Mouse (Mus musculus): Measurements from ENCODE around the gene Gm20696.

Gm20696 gene

GRCm38 (mm10) chr6:99301923-99302322 is 364.7 kb downstream of the Gm20696 start:
- no peak for DNase-seq (ENCODE audit: low read depth in 1 of 2, low spot score in 2 of 2)

- DNase-seq (ENCODE audit: low read depth in 1 of 2, low spot score in 2 of 2), result peak in 1 of 2 experiments; percentile 9
Measured at GRCm38 (mm10) chr6:99300235-99300634, 366.4 kb downstream of the Gm20696 start.

GRCm38 (mm10) chr6:99299196-99299595 is 367.4 kb downstream of the Gm20696 start:
- no peak for DNase-seq (ENCODE audit: low read depth in 1 of 2, low spot score in 2 of 2)

- DNase-seq (ENCODE audit: low read depth in 1 of 2, low spot score in 2 of 2), result no peak
Measured at GRCm38 (mm10) chr6:99297535-99297934, 369.1 kb downstream of the Gm20696 start.

GRCm38 (mm10) chr6:99295495-99295894 is 371.1 kb downstream of the Gm20696 start:
- DNase-seq (ENCODE audit: low read depth in 1 of 2, low spot score in 2 of 2), result peak in 1 of 2 experiments; percentile 7

- DNase-seq (ENCODE audit: low read depth in 1 of 2, low spot score in 2 of 2), result no peak
Measured at GRCm38 (mm10) chr6:99289220-99289619, 377.4 kb downstream of the Gm20696 start.

GRCm38 (mm10) chr6:99285026-99285425 is 381.6 kb downstream of the Gm20696 start:
- DNase-seq (ENCODE audit: low read depth in 1 of 2, low spot score in 2 of 2), result no peak

GRCm38 (mm10) chr6:99284019-99284418 is 382.6 kb downstream of the Gm20696 start:
- DNase-seq (ENCODE audit: low read depth in 1 of 2, low spot score in 2 of 2), result no peak

- no peak for DNase-seq (ENCODE audit: low read depth in 1 of 2, low spot score in 2 of 2)
Measured at GRCm38 (mm10) chr6:99282866-99283657, 383.5 kb downstream of the Gm20696 start.

- DNase-seq (ENCODE audit: low read depth in 1 of 2, low spot score in 2 of 2), result no peak
Measured at GRCm38 (mm10) chr6:99281433-99281832, 385.2 kb downstream of the Gm20696 start.

GRCm38 (mm10) chr6:99280619-99281018 is 386.0 kb downstream of the Gm20696 start:
- DNase-seq (ENCODE audit: low read depth in 1 of 2, low spot score in 2 of 2), result no peak

GRCm38 (mm10) chr6:99277251-99277650 is 389.3 kb downstream of the Gm20696 start:
- no peak for DNase-seq (ENCODE audit: low read depth in 1 of 2, low spot score in 2 of 2)

GRCm38 (mm10) chr6:99276297-99276653 is 390.3 kb downstream of the Gm20696 start:
- DNase-seq (ENCODE audit: low read depth in 1 of 2, low spot score in 2 of 2), result no peak

- no peak for DNase-seq (ENCODE audit: low read depth in 1 of 2, low spot score in 2 of 2)
Measured at GRCm38 (mm10) chr6:99275381-99276296, 391.0 kb downstream of the Gm20696 start.

GRCm38 (mm10) chr6:99274667-99275066 is 391.9 kb downstream of the Gm20696 start:
- DNase-seq (ENCODE audit: low read depth in 1 of 2, low spot score in 2 of 2), result no peak

- DNase-seq (ENCODE audit: low read depth in 1 of 2, low spot score in 2 of 2), result no peak
Measured at GRCm38 (mm10) chr6:99274222-99274621, 392.4 kb downstream of the Gm20696 start.

GRCm38 (mm10) chr6:99273177-99273576 is 393.4 kb downstream of the Gm20696 start:
- DNase-seq (ENCODE audit: low read depth in 1 of 2, low spot score in 2 of 2), result no peak

- DNase-seq (ENCODE audit: low read depth in 1 of 2, low spot score in 2 of 2), result no peak
Measured at GRCm38 (mm10) chr6:99272174-99272573, 394.4 kb downstream of the Gm20696 start.

GRCm38 (mm10) chr6:99271741-99272140 is 394.9 kb downstream of the Gm20696 start:
- DNase-seq (ENCODE audit: low read depth in 1 of 2, low spot score in 2 of 2), result no peak

- no peak for DNase-seq (ENCODE audit: low read depth in 1 of 2, low spot score in 2 of 2)
Measured at GRCm38 (mm10) chr6:99269921-99270320, 396.7 kb downstream of the Gm20696 start.

- no peak for DNase-seq (ENCODE audit: low read depth in 1 of 2, low spot score in 2 of 2)
Measured at GRCm38 (mm10) chr6:99268171-99269061, 398.2 kb downstream of the Gm20696 start.
